Mouse (Mus musculus): ENCODE data around the gene Tmtc4.

Tmtc4 gene

DNA sequence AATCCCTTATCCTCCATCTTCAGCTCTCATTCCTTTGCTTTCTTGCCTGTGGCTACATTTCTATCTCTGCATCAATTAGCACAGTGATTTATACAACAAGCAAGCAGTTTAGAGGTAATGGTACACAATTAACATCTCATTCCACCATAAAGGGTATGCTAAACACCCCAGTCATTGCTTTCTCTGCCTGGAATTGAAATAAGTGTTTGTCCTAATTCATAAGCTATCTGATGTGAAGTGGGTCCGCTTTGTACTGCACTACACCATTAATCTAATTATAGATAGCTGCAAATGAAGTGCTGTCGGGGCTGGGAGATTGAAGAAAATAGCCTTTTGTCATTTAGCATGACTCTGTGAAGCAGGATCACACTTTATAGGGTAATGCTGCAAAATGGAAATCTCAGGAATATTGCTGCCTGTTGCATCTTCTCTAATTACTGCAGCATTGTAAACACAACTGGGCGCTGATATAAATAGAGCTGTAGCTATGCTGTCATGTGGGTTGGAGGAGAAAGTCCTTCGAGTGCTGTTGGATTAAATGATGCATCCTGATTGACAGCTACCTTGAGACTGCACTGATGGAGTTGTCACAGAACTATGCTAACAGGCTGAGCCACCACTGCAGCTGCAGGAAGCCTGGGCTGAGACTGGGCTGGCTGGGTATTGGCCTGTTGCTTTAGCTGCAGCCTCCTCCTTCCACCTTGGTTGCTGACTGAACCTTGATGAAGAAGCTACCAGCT is 111.8 kb downstream of the Tmtc4 start:
- DNase-seq (ENCODE audit: low spot score), result no peak

DNA sequence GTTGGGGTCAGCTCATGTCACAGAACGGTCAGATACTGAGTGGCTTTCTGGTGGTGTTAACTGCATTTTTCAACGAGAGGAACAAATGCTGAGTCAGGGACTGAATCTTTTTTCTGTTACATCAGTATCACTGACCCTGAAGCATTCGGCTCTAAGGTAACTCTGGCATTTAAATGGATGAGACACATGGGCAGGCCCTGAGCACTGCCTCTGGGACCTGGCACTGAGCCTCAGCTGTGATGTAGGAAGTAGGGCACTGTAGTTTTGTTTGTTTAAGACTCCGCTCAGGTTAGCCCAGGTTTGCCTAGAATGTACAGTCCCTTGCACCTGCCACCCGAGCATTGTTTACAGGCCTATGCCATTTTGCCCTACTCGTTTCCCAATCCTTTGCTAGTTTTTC is 114.0 kb downstream of the Tmtc4 start:
- no peak for DNase-seq (ENCODE audit: low spot score)

All from ovary, postnatal 10 days (tissue).